In genomic region chr8:29274668-29275067, GRCm38 (mm10) we compare ENCODE assay signal across 30 mouse cellular contexts.
A peak's percentile ranks its signal among the peaks of the same experiment; 100 is the strongest.
DNase-seq lines count a peak whose midpoint lies in the region; ATAC-seq and TF ChIP-seq lines count a peak whose summit lies in the region.
"Had no signal": no experiment of that assay in that cellular context is flagged by ENCODE, and none has a peak within 500 bp of the region (broad histone marks: within the 10 kb centered on the region; RNA-seq: fewer than 3 reads in every experiment).

No protein-coding gene starts in this region.

- no peak for DNase-seq in frontal cortex, postnatal 10 days (ENCODE audit: low spot score in 2 of 2)
- DNase-seq in brain, embryonic 14.5 days (ENCODE audit: low read depth) = peak; percentile 59
- DNase-seq in forebrain, embryonic 14.5 days (ENCODE audit: low spot score) = peak; percentile 31
- DNase-seq in cerebellum, adult 9-10 months = no peak
- no peak for DNase-seq in heart, adult 18-20 months
- DNase-seq in layer of hippocampus, postnatal 14 days (ENCODE audit: low spot score in 2 of 2) = no peak
- DNase-seq: adrenal gland, postnatal 14 days; B cell, adult 2 months; cerebellum, adult 11-12 months; cerebellum, postnatal 14 days; gastrocnemius, postnatal 25 days; heart, adult 11 months; heart, postnatal 36 days; kidney, adult 18-20 months; kidney, postnatal 36 days; liver, embryonic 13.5 days; lung, adult 18-20 months; lung, postnatal 4 days; right cerebral cortex, postnatal 25 days had no signal

- no peak overlapping the region for H3K9ac ChIP-seq in forebrain, embryonic 14.5 days (ENCODE audit: low read length)
- no peak overlapping the region for H3K9ac ChIP-seq in midbrain, embryonic 13.5 days (replicated peaks)
- H3K9ac ChIP-seq: embryonic facial prominence, embryonic 13.5 days; hindbrain, embryonic 15.5 days; limb, embryonic 15.5 days; liver, embryonic 13.5 days; stomach, embryonic 15.5 days had no signal

- TF ChIP-seq POLR2A in brain, embryonic 14.5 days (IDR thresholded peaks at IDR 0.05; ENCODE audit: borderline replicate concordance, extremely low read depth, insufficient read depth, insufficient read length, poor library complexity, severe bottlenecking) = no peak

- no peaks in the 10 kb centered on the region for H3K4me1 ChIP-seq in forebrain, embryonic 14.5 days (ENCODE audit: control insufficient read depth, insufficient read depth, low read length)
- peaks cover 12% of the 10 kb centered on the region for H3K4me1 ChIP-seq in midbrain, embryonic 13.5 days (replicated peaks)
- H3K4me1 ChIP-seq: embryonic facial prominence, embryonic 13.5 days; limb, embryonic 15.5 days; liver, embryonic 13.5 days; megakaryocyte, embryonic 14.5 days; stomach, embryonic 15.5 days had no signal

- no peaks in the 10 kb centered on the region for H3K27me3 ChIP-seq in forebrain, embryonic 14.5 days (replicated peaks; ENCODE audit: control insufficient read depth, insufficient read depth, low read length)
- H3K27me3 ChIP-seq in midbrain, embryonic 13.5 days = no peaks in the 10 kb centered on the region
- H3K27me3 ChIP-seq: embryonic facial prominence, embryonic 13.5 days; hindbrain, embryonic 15.5 days; limb, embryonic 15.5 days; liver, embryonic 13.5 days; megakaryocyte, embryonic 14.5 days; stomach, embryonic 15.5 days had no signal

- WGBS in forebrain, embryonic 14.5 days = 15% methylated on average over 3 of the region's 3 CpGs
- WGBS in midbrain, embryonic 13.5 days = 14% methylated on average over 3 of the region's 3 CpGs

- H3K36me3 ChIP-seq in forebrain, embryonic 14.5 days (ENCODE audit: control insufficient read depth, insufficient read depth, low read length) = no peaks in the 10 kb centered on the region
- no peaks in the 10 kb centered on the region for H3K36me3 ChIP-seq in midbrain, embryonic 13.5 days
- H3K36me3 ChIP-seq: embryonic facial prominence, embryonic 13.5 days; hindbrain, embryonic 15.5 days; limb, embryonic 10.5 days; limb, embryonic 15.5 days; liver, embryonic 13.5 days; stomach, embryonic 15.5 days had no signal

- H3K9me3 ChIP-seq in forebrain, embryonic 14.5 days (replicated peaks; ENCODE audit: control insufficient read depth, low read length) = no peaks in the 10 kb centered on the region
- H3K9me3 ChIP-seq in midbrain, embryonic 13.5 days = no peaks in the 10 kb centered on the region
- H3K9me3 ChIP-seq: embryonic facial prominence, embryonic 13.5 days; hindbrain, embryonic 15.5 days; limb, embryonic 10.5 days; limb, embryonic 15.5 days; megakaryocyte, embryonic 14.5 days; stomach, embryonic 15.5 days had no signal

- no peak overlapping the region for H3K4me3 ChIP-seq in forebrain, embryonic 14.5 days (ENCODE audit: low read depth, low read length)
- H3K4me3 ChIP-seq in midbrain, embryonic 13.5 days (replicated peaks) = no peak overlapping the region
- H3K4me3 ChIP-seq: embryonic facial prominence, embryonic 13.5 days; hindbrain, embryonic 15.5 days; layer of hippocampus, adult 2 months; limb, embryonic 10.5 days; limb, embryonic 15.5 days; liver, embryonic 13.5 days; megakaryocyte, embryonic 14.5 days; stomach, embryonic 15.5 days had no signal

- TF ChIP-seq CTCF in brain, embryonic 14.5 days (IDR thresholded peaks at IDR 0.05; ENCODE audit: borderline replicate concordance, extremely low read depth, insufficient read depth, insufficient read length) = no peak

- peak; percentile 31; the same call in 1 of the 2 replicates for ATAC-seq in frontal cortex, adult (ENCODE audit: low TSS enrichment)
- no peak for ATAC-seq in forebrain, embryonic 14.5 days
- ATAC-seq in midbrain, embryonic 13.5 days = peak; percentile 82
- ATAC-seq: lung, postnatal 0 days had no signal

- no peak overlapping the region for H3K4me2 ChIP-seq in forebrain, embryonic 14.5 days (ENCODE audit: low read length)
- H3K4me2 ChIP-seq in midbrain, embryonic 13.5 days (replicated peaks) = no peak overlapping the region
- H3K4me2 ChIP-seq: embryonic facial prominence, embryonic 13.5 days; heart, embryonic 11.5 days; hindbrain, embryonic 15.5 days; limb, embryonic 15.5 days; liver, embryonic 13.5 days; stomach, embryonic 15.5 days had no signal

- no peak overlapping the region for H3K27ac ChIP-seq in forebrain, embryonic 14.5 days (ENCODE audit: low read depth, low read length)
- no peak overlapping the region; the same call in 1 of the 2 replicates for H3K27ac ChIP-seq in midbrain, embryonic 13.5 days
- H3K27ac ChIP-seq: embryonic facial prominence, embryonic 13.5 days; hindbrain, embryonic 15.5 days; layer of hippocampus, adult 2 months; limb, embryonic 10.5 days; limb, embryonic 15.5 days; liver, embryonic 13.5 days; stomach, embryonic 15.5 days had no signal

Comparison
In these comparisons a context has a peak if more than half of its experiments do, and no peak if none do; other contexts are left out.
1. DNase-seq: peak in brain, embryonic 14.5 days (single experiment) and forebrain, embryonic 14.5 days (single experiment); none in frontal cortex, postnatal 10 days (0 of 2), cerebellum, adult 9-10 months (single experiment), heart, adult 18-20 months (0 of 2) and layer of hippocampus, postnatal 14 days (0 of 2).